15 mouse cellular contexts compared by ENCODE assay signal in the genomic region with DNA sequence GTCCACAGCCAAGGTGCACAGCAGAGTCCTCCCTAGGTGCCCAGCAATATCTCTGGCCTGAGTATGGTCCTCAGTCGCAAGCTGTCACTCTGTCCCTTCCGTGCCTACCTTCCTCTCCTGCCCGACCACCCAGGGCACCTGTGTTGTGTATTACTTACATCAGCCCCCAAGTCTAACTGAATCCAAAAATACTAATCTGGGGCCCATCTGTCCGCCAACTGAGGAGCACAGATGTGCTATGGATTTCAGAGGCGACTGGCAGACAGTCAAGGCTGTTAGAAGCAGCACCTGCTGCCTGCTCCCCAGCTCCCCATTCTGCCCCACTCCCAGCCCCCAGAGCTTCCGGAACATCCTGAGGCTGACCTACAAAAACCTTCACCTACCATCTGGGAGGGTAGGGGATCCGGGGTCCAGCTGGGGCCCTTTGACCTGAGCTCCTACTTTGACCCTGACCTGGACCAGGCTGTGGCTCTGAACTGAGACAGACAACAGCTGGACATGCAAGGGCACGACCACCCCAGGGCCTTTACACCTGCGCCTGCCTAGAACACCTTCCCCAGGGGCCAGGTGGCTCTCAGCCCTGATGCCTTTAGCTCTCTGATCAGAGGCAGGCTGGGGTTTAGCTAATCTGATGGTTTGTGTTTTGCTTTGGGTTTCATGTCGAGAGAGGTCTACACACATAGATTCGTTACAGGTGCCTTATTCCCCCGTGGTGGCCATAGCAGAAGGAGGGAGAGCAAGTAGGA. TPM values are rescaled to one million over a fixed set of nuclear protein-coding genes. Genes with fewer than 3 reads are reported as not detected.
DNase-seq lines count a peak whose midpoint lies in the region; ATAC-seq lines count a peak whose summit lies in the region.
"Had no signal": no experiment of that assay in that cellular context is flagged by ENCODE, and none has a peak within 500 bp of the region (broad histone marks: within the 10 kb centered on the region; RNA-seq: fewer than 3 reads in every experiment).

No protein-coding gene starts in this region.

- peak overlapping the region; percentile 57 for H3K27ac ChIP-seq in heart, embryonic 13.5 days (replicated peaks)
- no peak overlapping the region for H3K27ac ChIP-seq in midbrain, embryonic 11.5 days (ENCODE audit: low read depth, low read length)
- no peak overlapping the region for H3K27ac ChIP-seq in midbrain, embryonic 14.5 days (replicated peaks; ENCODE audit: low read depth, low read length)
- H3K27ac ChIP-seq in liver, embryonic 16.5 days (ENCODE audit: low read length): 0 out of 2 replicates have a peak overlapping the region, but pooled peaks have one; percentile 26
- H3K27ac ChIP-seq in intestine, embryonic 15.5 days: no peak overlapping the region
- H3K27ac ChIP-seq: embryonic facial prominence, embryonic 13.5 days; stomach, embryonic 15.5 days had no signal

- no peak overlapping the region for H3K4me3 ChIP-seq in heart, embryonic 13.5 days
- no peak overlapping the region for H3K4me3 ChIP-seq in midbrain, embryonic 11.5 days (ENCODE audit: low read depth, low read length)
- H3K4me3 ChIP-seq in midbrain, embryonic 14.5 days (replicated peaks; ENCODE audit: low read depth, low read length): no peak overlapping the region
- no peak overlapping the region for H3K4me3 ChIP-seq in liver, embryonic 16.5 days (ENCODE audit: low read depth, low read length)
- no peak overlapping the region for H3K4me3 ChIP-seq in intestine, embryonic 15.5 days (replicated peaks)
- H3K4me3 ChIP-seq: embryonic facial prominence, embryonic 13.5 days; neural tube, embryonic 13.5 days; stomach, embryonic 15.5 days had no signal

- no peak for ATAC-seq in heart, embryonic 13.5 days (ENCODE audit: extremely low read depth, insufficient number of reproducible peaks, low FRiP score, low TSS enrichment)
- ATAC-seq in midbrain, embryonic 11.5 days (ENCODE audit: low FRiP score): no peak
- no peak for ATAC-seq in midbrain, embryonic 14.5 days (ENCODE audit: low FRiP score, low TSS enrichment)
- no peak for ATAC-seq in liver, embryonic 16.5 days (ENCODE audit: low read depth)
- ATAC-seq in intestine, embryonic 15.5 days: no peak
- ATAC-seq: Patski had no signal

- WGBS in heart, embryonic 13.5 days: 79% methylated on average over 12 of the region's 12 CpGs
- 82% methylated on average over 12 of the region's 12 CpGs for WGBS in midbrain, embryonic 11.5 days
- WGBS in midbrain, embryonic 14.5 days: 72% methylated on average over 12 of the region's 12 CpGs
- WGBS in liver, embryonic 16.5 days (ENCODE audit: insufficient replicate concordance): 36% methylated on average over 12 of the region's 12 CpGs
- WGBS in intestine, embryonic 15.5 days: 72% methylated on average over 12 of the region's 12 CpGs

- peaks cover 93% of the 10 kb centered on the region for H3K27me3 ChIP-seq in heart, embryonic 13.5 days (replicated peaks)
- no peaks in the 10 kb centered on the region for H3K27me3 ChIP-seq in midbrain, embryonic 11.5 days (ENCODE audit: control insufficient read depth, insufficient read depth, low read length)
- no peaks in the 10 kb centered on the region for H3K27me3 ChIP-seq in midbrain, embryonic 14.5 days (ENCODE audit: control insufficient read depth, insufficient read depth, low read length)
- peaks cover 39% of the 10 kb centered on the region for H3K27me3 ChIP-seq in liver, embryonic 16.5 days (ENCODE audit: control insufficient read depth, insufficient read depth, low read depth, low read length)
- peaks cover 5% of the 10 kb centered on the region; the same call in 1 of the 2 replicates for H3K27me3 ChIP-seq in intestine, embryonic 15.5 days (replicated peaks)
- H3K27me3 ChIP-seq: neural tube, embryonic 13.5 days had no signal

- H3K36me3 ChIP-seq in heart, embryonic 13.5 days: no peaks in the 10 kb centered on the region
- no peaks in the 10 kb centered on the region for H3K36me3 ChIP-seq in midbrain, embryonic 11.5 days (ENCODE audit: control insufficient read depth, insufficient read depth, low read length)
- H3K36me3 ChIP-seq in midbrain, embryonic 14.5 days (ENCODE audit: control insufficient read depth, insufficient read depth, low read length): no peaks in the 10 kb centered on the region
- H3K36me3 ChIP-seq in liver, embryonic 16.5 days (ENCODE audit: control insufficient read depth, insufficient read depth): no peaks in the 10 kb centered on the region
- no peaks in the 10 kb centered on the region for H3K36me3 ChIP-seq in intestine, embryonic 15.5 days
- H3K36me3 ChIP-seq: embryonic facial prominence, embryonic 13.5 days; neural tube, embryonic 13.5 days; stomach, embryonic 15.5 days had no signal

- peaks cover 10% of the 10 kb centered on the region for H3K4me1 ChIP-seq in heart, embryonic 13.5 days
- H3K4me1 ChIP-seq in midbrain, embryonic 11.5 days (ENCODE audit: control insufficient read depth, insufficient read depth, low read length): no peaks in the 10 kb centered on the region
- H3K4me1 ChIP-seq in midbrain, embryonic 14.5 days (ENCODE audit: control insufficient read depth, insufficient read depth, low read length): 0 out of 2 replicates have a peak, but pooled peaks cover 3% of the 10 kb centered on the region
- H3K4me1 ChIP-seq in liver, embryonic 16.5 days (ENCODE audit: control insufficient read depth, low read depth, low read length): peaks cover 28% of the 10 kb centered on the region
- no peaks in the 10 kb centered on the region for H3K4me1 ChIP-seq in intestine, embryonic 15.5 days (replicated peaks)
- H3K4me1 ChIP-seq: stomach, embryonic 15.5 days had no signal

- intact Hi-C loops in heart, postnatal 10 days (cut with DNase I): no loop called here

- no peak overlapping the region for H3K4me2 ChIP-seq in heart, embryonic 13.5 days
- no peak overlapping the region for H3K4me2 ChIP-seq in midbrain, embryonic 11.5 days
- no peak overlapping the region for H3K4me2 ChIP-seq in midbrain, embryonic 14.5 days (ENCODE audit: low read length)
- H3K4me2 ChIP-seq in liver, embryonic 16.5 days (ENCODE audit: low read depth, low read length): peak overlapping the region; percentile 24; the same call in 1 of the 2 replicates
- no peak overlapping the region for H3K4me2 ChIP-seq in intestine, embryonic 15.5 days (replicated peaks)
- H3K4me2 ChIP-seq: embryonic facial prominence, embryonic 13.5 days; neural tube, embryonic 13.5 days; stomach, embryonic 15.5 days had no signal

- no peak for DNase-seq in heart, postnatal 10 days
- peak; percentile 76 for DNase-seq in midbrain, embryonic 11.5 days (ENCODE audit: low spot score, missing footprints)
- no peak for DNase-seq in midbrain, embryonic 14.5 days
- no peak for DNase-seq in adrenal gland, postnatal 10 days
- no peak for DNase-seq in adrenal gland, adult (ENCODE audit: inconsistent age in 2 of 2, low spot score in 1 of 2)
- DNase-seq: cerebellum, adult 9-10 months; layer of hippocampus, adult 9-11 months; right cerebral cortex, postnatal 25 days had no signal

- no peak overlapping the region for H3K9ac ChIP-seq in heart, embryonic 13.5 days
- no peak overlapping the region for H3K9ac ChIP-seq in midbrain, embryonic 11.5 days (ENCODE audit: low read length)
- no peak overlapping the region for H3K9ac ChIP-seq in midbrain, embryonic 14.5 days (replicated peaks; ENCODE audit: low read length)
- H3K9ac ChIP-seq in liver, embryonic 16.5 days (ENCODE audit: low read depth, low read length): peak overlapping the region; percentile 33; the same call in 1 of the 2 replicates
- H3K9ac ChIP-seq in intestine, embryonic 15.5 days: no peak overlapping the region
- H3K9ac ChIP-seq: embryonic facial prominence, embryonic 13.5 days; neural tube, embryonic 13.5 days; stomach, embryonic 15.5 days had no signal

- H3K9me3 ChIP-seq in heart, embryonic 13.5 days: no peaks in the 10 kb centered on the region
- H3K9me3 ChIP-seq in midbrain, embryonic 11.5 days (ENCODE audit: control insufficient read depth, low read length): no peaks in the 10 kb centered on the region
- no peaks in the 10 kb centered on the region for H3K9me3 ChIP-seq in midbrain, embryonic 14.5 days (ENCODE audit: control insufficient read depth, low read length)
- no peaks in the 10 kb centered on the region for H3K9me3 ChIP-seq in liver, embryonic 16.5 days (replicated peaks; ENCODE audit: control insufficient read depth, low read length)
- no peaks in the 10 kb centered on the region for H3K9me3 ChIP-seq in intestine, embryonic 15.5 days
- H3K9me3 ChIP-seq: embryonic facial prominence, embryonic 13.5 days; neural tube, embryonic 13.5 days; stomach, embryonic 15.5 days had no signal

RNA-seq across cellular contexts. Expression of a gene that starts 13.7 kb away (rescaled TPM):
- 4.2 and 4.8 TPM in 2 replicates for polyA plus RNA-seq in heart, embryonic 13.5 days (2015; fragmentation: Nextera tagmentation; extraction: Ambion mirVana)
- 10 to 100 TPM; 22.2 to 24.5 TPM for total RNA-seq in heart, postnatal 10 days (2021)
- polyA plus RNA-seq in midbrain, embryonic 11.5 days (2014; fragmentation: Nextera tagmentation; extraction: Ambion mirVana): 6.1 and 6.4 TPM in 2 replicates
- polyA plus RNA-seq in midbrain, embryonic 14.5 days (2014; fragmentation: Nextera tagmentation; extraction: Ambion mirVana): 25.2 and 28.7 TPM in 2 replicates
- polyA plus RNA-seq in liver, embryonic 16.5 days (2015; fragmentation: Nextera tagmentation; extraction: Ambion mirVana): 3.1 and 3.3 TPM in 2 replicates
- 4.6 and 4.7 TPM in 2 replicates for polyA plus RNA-seq in intestine, embryonic 15.5 days (2015; fragmentation: Nextera tagmentation; extraction: Ambion mirVana)
- total RNA-seq in adrenal gland, postnatal 10 days (2021): 10 to 100 TPM; 12.0 to 14.3 TPM

Comparison
In these comparisons a context has a peak if more than half of its experiments do, and no peak if none do; other contexts are left out.
1. H3K27ac ChIP-seq: peak in heart, embryonic 13.5 days (single experiment) and liver, embryonic 16.5 days (single experiment); none in midbrain, embryonic 11.5 days (single experiment), midbrain, embryonic 14.5 days (single experiment) and intestine, embryonic 15.5 days (single experiment).